Mouse (Mus musculus): ENCODE measurements around the gene Rab11fip4.

DNA sequence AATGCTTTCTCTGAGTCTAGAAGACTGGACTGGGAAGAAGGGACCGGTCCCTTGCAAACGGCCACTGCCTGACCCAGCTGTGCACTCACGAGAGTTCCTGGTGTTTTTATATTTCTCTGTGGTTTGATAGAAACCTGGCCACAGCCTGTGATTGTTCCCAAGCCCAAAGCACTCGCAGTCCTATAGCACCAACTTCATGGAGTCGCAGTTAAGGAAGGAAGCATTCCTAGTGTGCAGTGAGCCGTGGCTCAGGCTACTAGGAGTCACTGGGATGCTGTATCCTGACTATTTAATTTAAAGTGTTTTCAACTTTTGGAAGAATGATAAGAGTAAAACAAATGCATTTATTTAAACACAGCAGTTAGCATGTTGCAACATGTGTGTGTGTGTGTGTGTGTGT lies 39.5 kb downstream of the Rab11fip4 start:
- TF ChIP-seq USF1 (IDR thresholded peaks at IDR 0.05; ENCODE audit: low read depth): no peak
- no peak for TF ChIP-seq CTCF (IDR thresholded peaks at IDR 0.05; ENCODE audit: control insufficient read depth, insufficient read depth, insufficient read length)
- TF ChIP-seq MYOD1 (IDR thresholded peaks at IDR 0.05; ENCODE audit: control insufficient read depth, insufficient read length, low read depth): no peak
- no peak for TF ChIP-seq MYOG (IDR thresholded peaks at IDR 0.05; ENCODE audit: control insufficient read depth, extremely low read depth, insufficient read length)
- no peak for TF ChIP-seq MAX (IDR thresholded peaks at IDR 0.05)
- TF ChIP-seq CEBPB (IDR thresholded peaks at IDR 0.05; ENCODE audit: low read depth): no peak
- no peak for TF ChIP-seq FOSL1 (IDR thresholded peaks at IDR 0.05; ENCODE audit: insufficient read depth, low read length, poor library complexity, severe bottlenecking)

All from C2C12 (cell line).